Mouse (Mus musculus) heart, embryonic 16.5 days (tissue): ENCODE measurements around the gene Med15. TPM values are rescaled to one million over a fixed set of nuclear protein-coding genes. Genes with fewer than 3 reads are reported as not detected.

Experiments used
- ATAC-seq: fragments of 200-750 bp; cut with Nextera tagmentation; replicated peaks from 2 replicates; pipeline ENCODE4 v1.8.0; 2017; ENCODE audit warnings: moderate number of reproducible peaks; ENCODE audit not compliant: insufficient read depth, low FRiP score; ENCODE audit errors: extremely low read depth
- H3K27ac ChIP-seq: fragments of 300-500 bp; sonication (generic); 2 replicates; pipeline ENCODE4 v1.5.1; 2014; ENCODE audit warnings: mild to moderate bottlenecking, low read length, control low read depth, moderate library complexity
- H3K27me3 ChIP-seq: fragments of 300-500 bp; sonication (generic); 2 replicates; pipeline ENCODE4 v1.6.1; 2014; ENCODE audit warnings: low read length, mixed read lengths; ENCODE audit not compliant: control insufficient read depth, insufficient read depth
- H3K36me3 ChIP-seq: fragments of 300-500 bp; sonication (generic); 2 replicates; pipeline ENCODE4 v1.6.1; 2014; ENCODE audit not compliant: control insufficient read depth, insufficient read depth
- H3K4me1 ChIP-seq: fragments of 300-500 bp; sonication (generic); 2 replicates; pipeline ENCODE4 v1.6.1; 2014; ENCODE audit warnings: low read length, mixed read lengths; ENCODE audit not compliant: control insufficient read depth, insufficient read depth
- H3K4me2 ChIP-seq: fragments of 300-500 bp; sonication (generic); 2 replicates; pipeline ENCODE4 v1.6.1; 2014; ENCODE audit warnings: low read depth, mild to moderate bottlenecking, control low read depth, low read length
- H3K4me3 ChIP-seq: fragments of 300-500 bp; sonication (generic); 2 replicates; pipeline ENCODE4 v1.5.1; 2014; ENCODE audit warnings: mild to moderate bottlenecking, control low read depth, low read length
- H3K9ac ChIP-seq: fragments of 300-500 bp; sonication (generic); 2 replicates; pipeline ENCODE4 v1.6.1; 2014; ENCODE audit warnings: low read length, control low read depth
- H3K9me3 ChIP-seq: fragments of 300-500 bp; sonication (generic); replicated peaks from 2 replicates; pipeline ENCODE4 v1.6.1; 2016; ENCODE audit warnings: low read length; ENCODE audit not compliant: control insufficient read depth
- WGBS: fragments of 180-500 bp; shearing (Covaris S2); extraction: QIAGEN DNeasy Blood & Tissue Kit; methylation state at CpG from one replicate; pipeline ENCODE4 v1.1.7; 2014; 5-methylcytosine and 5-hydroxymethylcytosine counted together
- polyA plus RNA-seq: library from polyadenylated mRNA; unstranded; fragments of >200 nt; fragmentation: Nextera tagmentation; extraction: Ambion mirVana; gene quantifications from 2 replicates; pipeline ENCODE4 v1.2.1, GENCODE M21; 2015

Gene Med15
- polyA plus RNA-seq, 1 experiment from 2014 or later = 35.9 TPM

DNA sequence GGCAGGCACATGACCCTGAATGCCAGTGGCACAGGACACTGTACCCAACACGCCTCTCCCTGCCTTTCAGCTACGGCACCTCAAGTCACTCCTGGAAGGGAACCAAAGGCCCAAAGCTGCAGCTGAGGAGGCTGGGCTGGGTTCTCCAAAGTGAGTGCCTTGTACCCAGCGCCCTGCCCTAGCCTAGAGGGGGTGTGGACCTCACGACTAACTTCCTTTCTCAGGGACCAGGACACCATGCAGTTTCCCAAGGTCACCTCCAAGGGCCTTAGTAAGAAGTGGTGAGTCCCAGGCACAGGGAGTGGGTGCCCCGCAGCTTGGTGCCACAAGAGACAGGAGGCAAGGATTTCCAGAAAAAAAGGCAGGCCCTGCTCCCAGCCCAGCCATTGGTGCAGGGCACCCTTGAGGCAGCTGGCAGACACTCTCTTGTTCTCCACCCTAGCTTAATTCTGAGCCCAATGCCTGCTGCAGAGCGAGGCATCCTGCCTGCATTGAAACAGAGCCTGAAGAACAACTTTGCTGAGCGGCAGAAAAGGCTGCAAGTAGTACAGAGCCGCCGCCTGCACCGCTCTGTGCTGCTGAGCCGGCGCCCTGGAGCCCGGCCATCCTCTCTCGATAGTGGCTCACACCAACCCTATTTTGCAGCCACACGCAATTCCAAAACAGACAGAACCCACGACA is 82.6 kb downstream of the Med15 start:
- Histone ChIP-seq H3K4me1 (peaks cover 12% of the 10 kb centered on the region), H3K27me3 (no peaks in the 10 kb centered on the region), H3K9ac (no peak overlapping the region), H3K4me3 (no peak overlapping the region), H3K4me2 (no peak overlapping the region), H3K36me3 (peaks cover 29% of the 10 kb centered on the region), H3K27ac (no peak overlapping the region), H3K9me3 (no peaks in the 10 kb centered on the region)
- ATAC-seq = no peak
- WGBS = 85% methylated on average over 16 of the region's 16 CpGs

GRCm38 (mm10) chr16:17647566-17648340 is 84.9 kb downstream of the Med15 start:
- Histone ChIP-seq H3K27ac (no peak overlapping the region), H3K4me3 (no peak overlapping the region), H3K36me3 (peaks cover 20% of the 10 kb centered on the region), H3K9ac (no peak overlapping the region), H3K4me2 (no peak overlapping the region), H3K27me3 (no peaks in the 10 kb centered on the region), H3K9me3 (no peaks in the 10 kb centered on the region), H3K4me1 (peaks cover 12% of the 10 kb centered on the region)
- WGBS = 88% methylated on average over 10 of the region's 10 CpGs
- no peak for ATAC-seq

- Histone ChIP-seq H3K4me1 (peaks cover 9% of the 10 kb centered on the region), H3K27me3 (no peaks in the 10 kb centered on the region), H3K27ac (no peak overlapping the region), H3K36me3 (peaks cover 21% of the 10 kb centered on the region), H3K4me2 (peak overlapping the region; percentile 98; the same call in 1 of the 2 replicates), H3K9ac (no peak overlapping the region), H3K4me3 (no peak overlapping the region), H3K9me3 (no peaks in the 10 kb centered on the region)
- 33% methylated on average over 1 of the region's 1 CpGs for WGBS
- ATAC-seq = no peak
These were observed 85.5 kb downstream of the Med15 start for GRCm38 (mm10) chr16:17647156-17647555.

- no peaks in the 10 kb centered on the region for H3K27me3 ChIP-seq
- H3K9ac ChIP-seq = peak within 1 kb of the TSS; percentile 74
- H3K4me2 ChIP-seq = peak within 1 kb of the TSS; percentile 98
- peaks cover 9% of the 10 kb centered on the region for H3K4me1 ChIP-seq
- peaks cover 21% of the 10 kb centered on the region for H3K36me3 ChIP-seq
- H3K4me3 ChIP-seq = peak within 1 kb of the TSS; percentile 66
- no peaks in the 10 kb centered on the region for H3K9me3 ChIP-seq
- 2% methylated on average over 64 of the region's 65 CpGs for WGBS
- H3K27ac ChIP-seq = peak within 1 kb of the TSS; percentile 11; the same call in 1 of the 2 replicates
- ATAC-seq = peak; percentile 92
These were observed 86.2 kb downstream of the Med15 start, which contains the start of gene Ccdc74a for GRCm38 (mm10) chr16:17646310-17647114. Gene Ccdc74a, plus strand, starts transcription at chr16:17646470.

- no peak for ATAC-seq
- Histone ChIP-seq H3K9ac (no peak overlapping the region), H3K27ac (no peak overlapping the region), H3K9me3 (no peaks in the 10 kb centered on the region), H3K4me3 (no peak overlapping the region), H3K27me3 (no peaks in the 10 kb centered on the region), H3K4me2 (no peak overlapping the region), H3K36me3 (peaks cover 43% of the 10 kb centered on the region), H3K4me1 (peaks cover 9% of the 10 kb centered on the region)
- 80% methylated on average over 4 of the region's 4 CpGs for WGBS
These were observed 89.2 kb downstream of the Med15 start for GRCm38 (mm10) chr16:17643437-17643990.

- Histone ChIP-seq H3K9ac (no peak overlapping the region), H3K36me3 (peaks cover 43% of the 10 kb centered on the region), H3K27ac (no peak overlapping the region), H3K4me3 (no peak overlapping the region), H3K27me3 (no peaks in the 10 kb centered on the region), H3K4me1 (peaks cover 10% of the 10 kb centered on the region), H3K9me3 (no peaks in the 10 kb centered on the region), H3K4me2 (no peak overlapping the region)
- ATAC-seq = no peak
- WGBS = 94% methylated on average over 8 of the region's 8 CpGs
These were observed 90.4 kb downstream of the Med15 start for GRCm38 (mm10) chr16:17642311-17642710.

DNA sequence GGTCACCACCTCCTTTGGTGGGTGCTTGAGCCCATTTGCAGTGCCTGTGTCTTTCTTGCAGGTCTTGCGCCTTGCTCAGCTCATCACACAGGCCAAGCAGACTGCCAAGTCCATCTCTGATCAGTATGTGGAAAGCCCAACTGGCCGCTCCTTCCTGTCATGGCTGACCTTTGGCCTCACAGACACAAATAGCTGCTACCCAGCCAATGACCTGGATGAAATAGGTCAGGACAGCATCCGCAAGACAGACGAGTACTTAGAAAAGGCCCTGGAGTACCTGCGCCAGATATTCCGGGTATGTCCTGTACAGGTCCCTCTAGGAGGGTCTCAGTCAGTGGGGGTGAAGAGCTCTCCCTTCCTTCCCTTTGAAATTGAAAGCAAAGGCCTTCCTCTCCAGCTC is 91.4 kb downstream of the Med15 start:
- no peak overlapping the region for H3K9ac ChIP-seq
- H3K36me3 ChIP-seq = peaks cover 43% of the 10 kb centered on the region
- no peaks in the 10 kb centered on the region for H3K27me3 ChIP-seq
- H3K27ac ChIP-seq = no peak overlapping the region
- H3K4me2 ChIP-seq = no peak overlapping the region
- ATAC-seq = no peak
- peaks cover 15% of the 10 kb centered on the region for H3K4me1 ChIP-seq
- H3K4me3 ChIP-seq = no peak overlapping the region
- H3K9me3 ChIP-seq = no peaks in the 10 kb centered on the region
- WGBS = 82% methylated on average over 6 of the region's 6 CpGs

DNA sequence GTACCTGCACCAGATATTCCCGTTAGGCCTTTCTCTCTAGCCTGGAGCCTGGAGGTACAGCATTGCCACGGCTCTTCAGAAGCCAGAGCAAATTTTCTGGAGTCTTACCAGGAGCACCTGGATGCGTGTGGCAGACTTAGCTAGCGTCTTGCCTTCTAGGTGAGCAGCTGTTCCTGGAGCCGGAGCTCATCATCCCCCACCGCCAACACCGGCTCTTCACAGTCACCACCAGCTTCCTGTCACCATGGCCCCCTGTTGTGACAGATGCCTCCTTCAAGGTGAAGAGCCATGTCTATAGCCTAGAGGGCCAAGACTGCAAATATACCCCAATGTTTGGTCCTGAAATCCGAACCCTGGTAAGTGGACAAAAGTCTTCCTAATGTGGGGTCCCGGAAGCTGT is 92.0 kb downstream of the Med15 start:
- WGBS = 92% methylated on average over 9 of the region's 9 CpGs
- Histone ChIP-seq H3K4me3 (no peak overlapping the region), H3K9me3 (no peaks in the 10 kb centered on the region), H3K4me1 (peaks cover 12% of the 10 kb centered on the region), H3K36me3 (peaks cover 43% of the 10 kb centered on the region), H3K27ac (no peak overlapping the region), H3K27me3 (no peaks in the 10 kb centered on the region), H3K9ac (no peak overlapping the region), H3K4me2 (no peak overlapping the region)
- ATAC-seq = no peak
